Mouse (Mus musculus): ENCODE data around the gene Cldn6. TPM values are rescaled to one million over a fixed set of nuclear protein-coding genes. Genes with fewer than 3 reads are reported as not detected.

Gene Cldn6
- polyA plus RNA-seq, 1 experiment from 2014 or later: 4.5 TPM

GRCm38 (mm10) chr17:23660117-23660875 is 18.8 kb upstream of the Cldn6 start, which contains the start of gene Bicdl2:
Gene Bicdl2 (plus strand): TSS chr17:23660506.
- 6% methylated on average over 27 of the region's 27 CpGs for WGBS
- Histone ChIP-seq H3K4me2 (peak within 1 kb of the TSS; percentile 47), H3K9ac (no peak within 1 kb of the TSS; the same call in 1 of the 2 replicates), H3K9me3 (replicated peaks) (no peaks in the 10 kb centered on the region), H3K4me3 (peak within 1 kb of the TSS; percentile 31), H3K27me3 (peaks cover 47% of the 10 kb centered on the region), H3K36me3 (no peaks in the 10 kb centered on the region), H3K4me1 (replicated peaks) (peaks cover 12% of the 10 kb centered on the region), H3K27ac (no peak within 1 kb of the TSS)
- ATAC-seq (replicated peaks; ENCODE audit: insufficient number of reproducible peaks, insufficient read depth, low FRiP score, low read depth): no peak

- Histone ChIP-seq H3K27me3 (peaks cover 47% of the 10 kb centered on the region), H3K4me2 (peak overlapping the region; percentile 47), H3K9me3 (replicated peaks) (no peaks in the 10 kb centered on the region), H3K4me1 (replicated peaks) (peaks cover 12% of the 10 kb centered on the region), H3K4me3 (peak overlapping the region; percentile 31), H3K9ac (no peak overlapping the region; the same call in 1 of the 2 replicates), H3K27ac (no peak overlapping the region), H3K36me3 (no peaks in the 10 kb centered on the region)
- WGBS: 4% methylated on average over 14 of the region's 14 CpGs
- 0 out of 2 replicates have a peak, but pooled peaks have one; percentile 11 for ATAC-seq (replicated peaks; ENCODE audit: insufficient number of reproducible peaks, insufficient read depth, low FRiP score, low read depth)
Measured at GRCm38 (mm10) chr17:23660876-23661200, 18.2 kb upstream of the Cldn6 start.

GRCm38 (mm10) chr17:23661526-23661925 is 17.5 kb upstream of the Cldn6 start:
- Histone ChIP-seq H3K4me1 (replicated peaks) (peaks cover 12% of the 10 kb centered on the region), H3K9me3 (replicated peaks) (no peaks in the 10 kb centered on the region), H3K27me3 (peaks cover 44% of the 10 kb centered on the region), H3K36me3 (no peaks in the 10 kb centered on the region; the same call in 1 of the 2 replicates), H3K4me3 (no peak overlapping the region), H3K27ac (no peak overlapping the region), H3K4me2 (no peak overlapping the region), H3K9ac (no peak overlapping the region)
- no peak for ATAC-seq (replicated peaks; ENCODE audit: insufficient number of reproducible peaks, insufficient read depth, low FRiP score, low read depth)
- 4% methylated on average over 8 of the region's 9 CpGs for WGBS

GRCm38 (mm10) chr17:23664556-23665021 is 14.5 kb upstream of the Cldn6 start:
- WGBS: 33% methylated on average over 5 of the region's 5 CpGs
- H3K36me3 ChIP-seq: peaks cover 23% of the 10 kb centered on the region; the same call in 1 of the 2 replicates
- H3K9ac ChIP-seq: no peak overlapping the region
- peaks cover 12% of the 10 kb centered on the region for H3K4me1 ChIP-seq (replicated peaks)
- no peak overlapping the region for H3K27ac ChIP-seq
- no peak for ATAC-seq (replicated peaks; ENCODE audit: insufficient number of reproducible peaks, insufficient read depth, low FRiP score, low read depth)
- no peaks in the 10 kb centered on the region for H3K9me3 ChIP-seq (replicated peaks)
- no peak overlapping the region for H3K4me2 ChIP-seq
- peaks cover 36% of the 10 kb centered on the region for H3K27me3 ChIP-seq
- no peak overlapping the region for H3K4me3 ChIP-seq

- peaks cover 27% of the 10 kb centered on the region for H3K27me3 ChIP-seq
- no peak overlapping the region for H3K4me2 ChIP-seq
- no peak overlapping the region for H3K9ac ChIP-seq
- H3K27ac ChIP-seq: no peak overlapping the region
- H3K4me3 ChIP-seq: no peak overlapping the region
- H3K36me3 ChIP-seq: peaks cover 28% of the 10 kb centered on the region; the same call in 1 of the 2 replicates
- WGBS: 83% methylated on average over 14 of the region's 14 CpGs
- 0 out of 2 replicates have a peak, but pooled peaks have one; percentile 16 for ATAC-seq (replicated peaks; ENCODE audit: insufficient number of reproducible peaks, insufficient read depth, low FRiP score, low read depth)
- H3K9me3 ChIP-seq (replicated peaks): no peaks in the 10 kb centered on the region
- H3K4me1 ChIP-seq (replicated peaks): peaks cover 9% of the 10 kb centered on the region
Measured at GRCm38 (mm10) chr17:23665511-23665910, 13.5 kb upstream of the Cldn6 start.

- Histone ChIP-seq H3K4me2 (no peak overlapping the region), H3K4me3 (no peak overlapping the region), H3K27me3 (no peaks in the 10 kb centered on the region), H3K36me3 (peaks cover 32% of the 10 kb centered on the region; the same call in 1 of the 2 replicates), H3K9ac (no peak overlapping the region), H3K9me3 (replicated peaks) (no peaks in the 10 kb centered on the region), H3K4me1 (replicated peaks) (peaks cover 23% of the 10 kb centered on the region), H3K27ac (no peak overlapping the region)
- no peak for ATAC-seq (replicated peaks; ENCODE audit: insufficient number of reproducible peaks, insufficient read depth, low FRiP score, low read depth)
- 84% methylated on average over 7 of the region's 7 CpGs for WGBS
Measured at GRCm38 (mm10) chr17:23670516-23671074, 8.5 kb upstream of the Cldn6 start.

- peaks cover 32% of the 10 kb centered on the region; the same call in 1 of the 2 replicates for H3K36me3 ChIP-seq
- H3K9ac ChIP-seq: no peak overlapping the region
- no peaks in the 10 kb centered on the region for H3K27me3 ChIP-seq
- H3K9me3 ChIP-seq (replicated peaks): no peaks in the 10 kb centered on the region
- no peak overlapping the region for H3K27ac ChIP-seq
- H3K4me1 ChIP-seq (replicated peaks): peaks cover 32% of the 10 kb centered on the region
- no peak overlapping the region for H3K4me2 ChIP-seq
- WGBS: 88% methylated on average over 3 of the region's 3 CpGs
- H3K4me3 ChIP-seq: no peak overlapping the region
- ATAC-seq (replicated peaks; ENCODE audit: insufficient number of reproducible peaks, insufficient read depth, low FRiP score, low read depth): no peak
Measured at GRCm38 (mm10) chr17:23671519-23671918, 7.5 kb upstream of the Cldn6 start.

DNA sequence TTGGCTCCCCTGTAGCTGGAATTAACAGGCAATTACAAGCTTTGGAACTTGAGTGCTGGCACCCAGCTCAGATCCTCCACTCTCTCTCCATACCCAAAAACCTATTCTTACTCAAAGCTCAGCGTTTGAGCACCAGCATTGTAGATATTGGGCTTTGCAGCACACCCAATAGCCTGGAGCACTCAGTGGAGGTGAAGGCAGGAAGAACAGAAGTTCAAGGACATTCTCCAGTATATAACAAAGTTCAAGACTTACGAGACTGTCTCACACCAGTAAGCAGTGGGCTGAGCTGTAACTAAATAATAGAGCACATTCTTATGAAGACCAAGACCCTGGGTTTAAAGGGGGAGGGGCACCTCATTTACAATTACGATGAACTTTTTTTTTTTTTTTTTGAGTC is 6.3 kb upstream of the Cldn6 start:
- 52% methylated on average over 3 of the region's 3 CpGs for WGBS
- ATAC-seq (replicated peaks; ENCODE audit: insufficient number of reproducible peaks, insufficient read depth, low FRiP score, low read depth): no peak
- no peak overlapping the region for H3K9ac ChIP-seq

DNA sequence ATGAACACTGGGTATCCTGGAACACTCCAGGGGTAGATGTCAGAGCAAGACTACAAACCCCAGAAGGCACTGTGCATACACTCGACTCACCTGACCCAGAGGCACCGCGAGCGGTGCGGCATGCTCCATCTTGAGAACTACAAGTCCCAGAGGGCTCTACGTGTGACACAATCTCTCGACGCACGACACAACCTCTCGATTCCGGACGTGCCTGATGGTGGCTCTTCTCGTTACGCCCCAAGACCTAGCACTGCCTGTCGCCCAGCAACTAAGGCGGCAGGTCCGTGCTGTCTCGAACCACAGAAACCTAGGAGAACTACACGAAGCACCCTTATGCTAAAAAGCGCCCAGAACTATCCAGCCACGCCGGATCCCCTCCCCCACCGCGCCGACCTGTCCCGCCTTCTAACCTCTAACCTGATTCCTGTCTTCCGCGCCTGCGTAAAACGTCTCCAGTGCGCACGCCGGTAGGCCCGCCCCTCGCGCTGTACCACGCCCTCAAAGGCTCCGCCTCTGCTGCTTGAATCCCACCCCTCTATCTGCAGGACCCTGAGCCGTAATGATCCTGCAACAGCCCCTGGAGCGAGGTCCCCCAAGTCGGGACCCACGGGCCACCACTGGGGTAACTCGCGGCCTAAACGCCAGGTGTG is 5.5 kb upstream of the Cldn6 start, which contains the start of the genes Hcfc1r1 and Thoc6:
Gene Hcfc1r1 (plus strand): TSS at position 173 of the 650 bp plus-strand sequence.
Gene Thoc6 (minus strand): TSS at position 459 of the 650 bp plus-strand sequence.
- peaks cover 40% of the 10 kb centered on the region for H3K4me1 ChIP-seq (replicated peaks)
- peak; percentile 86 for ATAC-seq (replicated peaks; ENCODE audit: insufficient number of reproducible peaks, insufficient read depth, low FRiP score, low read depth)
- H3K36me3 ChIP-seq: peaks cover 18% of the 10 kb centered on the region; the same call in 1 of the 2 replicates
- H3K27ac ChIP-seq: peak within 1 kb of the TSS; percentile 97
- under 1% methylated on average over 45 of the region's 45 CpGs for WGBS
- H3K4me2 ChIP-seq: peak within 1 kb of the TSS; percentile 82
- H3K4me3 ChIP-seq: peak within 1 kb of the TSS; percentile 62
- H3K9ac ChIP-seq: peak within 1 kb of the TSS; percentile 71
- peaks cover 6% of the 10 kb centered on the region for H3K27me3 ChIP-seq
- no peaks in the 10 kb centered on the region for H3K9me3 ChIP-seq (replicated peaks)

More for the DNA sequence above, 6.3 kb upstream of the Cldn6 start:
- Histone ChIP-seq H3K27me3 (no peaks in the 10 kb centered on the region), H3K27ac (no peak overlapping the region), H3K4me3 (peak overlapping the region; percentile 62), H3K4me2 (peak overlapping the region; percentile 82), H3K4me1 (replicated peaks) (peaks cover 39% of the 10 kb centered on the region), H3K36me3 (peaks cover 26% of the 10 kb centered on the region; the same call in 1 of the 2 replicates), H3K9me3 (replicated peaks) (no peaks in the 10 kb centered on the region)

GRCm38 (mm10) chr17:23674271-23674952 is 4.6 kb upstream of the Cldn6 start:
- peak overlapping the region; percentile 97 for H3K27ac ChIP-seq
- ATAC-seq (replicated peaks; ENCODE audit: insufficient number of reproducible peaks, insufficient read depth, low FRiP score, low read depth): 0 out of 2 replicates have a peak, but pooled peaks have one; percentile 7
- peaks cover 44% of the 10 kb centered on the region for H3K4me1 ChIP-seq (replicated peaks)
- no peaks in the 10 kb centered on the region for H3K9me3 ChIP-seq (replicated peaks)
- WGBS: 20% methylated on average over 9 of the region's 9 CpGs
- peak overlapping the region; percentile 82 for H3K4me2 ChIP-seq
- peaks cover 14% of the 10 kb centered on the region for H3K27me3 ChIP-seq
- peaks cover 9% of the 10 kb centered on the region; the same call in 1 of the 2 replicates for H3K36me3 ChIP-seq
- H3K4me3 ChIP-seq: peak overlapping the region; percentile 62
- H3K9ac ChIP-seq: peak overlapping the region; percentile 71
